Comparison of ENCODE assay signal across 14 mouse cellular contexts in genomic region chr2:33689155-33689879, GRCm38 (mm10). TPM values are rescaled to one million over a fixed set of nuclear protein-coding genes. Genes with fewer than 3 reads are reported as not detected.
DNase-seq lines count a peak whose midpoint lies in the region; ATAC-seq and TF ChIP-seq lines count a peak whose summit lies in the region.
"Had no signal": no experiment of that assay in that cellular context is flagged by ENCODE, and none has a peak within 500 bp of the region (broad histone marks: within the 10 kb centered on the region; RNA-seq: fewer than 3 reads in every experiment).

No protein-coding gene starts in this region.

- H3K4me2 ChIP-seq in forebrain, embryonic 11.5 days (ENCODE audit: low read depth, low read length, severe bottlenecking), result no peak overlapping the region
- no peak overlapping the region; the same call in 1 of the 2 replicates for H3K4me2 ChIP-seq in forebrain, embryonic 15.5 days (replicated peaks)
- no peak overlapping the region for H3K4me2 ChIP-seq in forebrain, postnatal 0 days (ENCODE audit: low read depth)
- peak overlapping the region; percentile 26; the same call in 1 of the 2 replicates for H3K4me2 ChIP-seq in midbrain, embryonic 11.5 days
- H3K4me2 ChIP-seq: lung, embryonic 14.5 days had no signal

- ATAC-seq in forebrain, embryonic 11.5 days (replicated peaks; ENCODE audit: low FRiP score), result no peak
- ATAC-seq in forebrain, embryonic 15.5 days (replicated peaks), result no peak
- ATAC-seq in forebrain, postnatal 0 days, result peak; percentile 62
- ATAC-seq in midbrain, embryonic 11.5 days (ENCODE audit: low FRiP score), result peak; percentile 62

- no peak overlapping the region for H3K27ac ChIP-seq in forebrain, embryonic 11.5 days (ENCODE audit: low read depth, low read length)
- H3K27ac ChIP-seq in forebrain, embryonic 15.5 days (replicated peaks), result no peak overlapping the region
- no peak overlapping the region for H3K27ac ChIP-seq in forebrain, postnatal 0 days (ENCODE audit: low read depth, low read length)
- H3K27ac ChIP-seq in midbrain, embryonic 11.5 days (ENCODE audit: low read depth, low read length), result peak overlapping the region; percentile 45
- no peak overlapping the region for H3K27ac ChIP-seq in embryonic facial prominence, embryonic 10.5 days (replicated peaks)
- H3K27ac ChIP-seq: heart, embryonic 10.5 days; kidney, postnatal 0 days had no signal

- DNase-seq in forebrain, embryonic 11.5 days (ENCODE audit: low spot score), result no peak
- DNase-seq in forebrain, postnatal 0 days, result peak; percentile 55
- DNase-seq in midbrain, embryonic 11.5 days (ENCODE audit: low spot score, missing footprints), result peak; percentile 90
- peak; percentile 14 to 16 for DNase-seq in thymus, postnatal 10 days (ENCODE audit: low spot score in 2 of 2)
- no peak for DNase-seq in layer of hippocampus, adult 11-12 months (ENCODE audit: low spot score)
- DNase-seq in embryonic facial prominence, embryonic 10.5 days (ENCODE audit: low spot score), result no peak
- no peak for DNase-seq in gastrocnemius, adult 8-10 months (ENCODE audit: low spot score in 2 of 2)
- DNase-seq: cerebellum, adult 8-10 months had no signal

- peak overlapping the region; percentile 29; the same call in 1 of the 2 replicates for H3K9ac ChIP-seq in forebrain, embryonic 11.5 days (ENCODE audit: low read length)
- no peak overlapping the region; the same call in 1 of the 2 replicates for H3K9ac ChIP-seq in forebrain, embryonic 15.5 days (replicated peaks)
- no peak overlapping the region for H3K9ac ChIP-seq in forebrain, postnatal 0 days
- peak overlapping the region; percentile 50; the same call in 1 of the 2 replicates for H3K9ac ChIP-seq in midbrain, embryonic 11.5 days (ENCODE audit: low read length)
- H3K9ac ChIP-seq: lung, embryonic 14.5 days had no signal

- H3K27me3 ChIP-seq in forebrain, embryonic 11.5 days (ENCODE audit: control insufficient read depth, insufficient read depth, low read length), result no peaks in the 10 kb centered on the region; the same call in none of the 2 replicates
- no peaks in the 10 kb centered on the region for H3K27me3 ChIP-seq in forebrain, embryonic 15.5 days
- no peaks in the 10 kb centered on the region for H3K27me3 ChIP-seq in forebrain, postnatal 0 days (ENCODE audit: insufficient read depth, low read length)
- no peaks in the 10 kb centered on the region for H3K27me3 ChIP-seq in midbrain, embryonic 11.5 days (ENCODE audit: control insufficient read depth, insufficient read depth, low read length)
- peaks cover 41% of the 10 kb centered on the region for H3K27me3 ChIP-seq in embryonic facial prominence, embryonic 10.5 days (replicated peaks; ENCODE audit: low read depth, poor library complexity, severe bottlenecking)

- 44% methylated on average over 23 of the region's 23 CpGs for WGBS in forebrain, embryonic 11.5 days
- WGBS in forebrain, embryonic 15.5 days, result 40% methylated on average over 23 of the region's 23 CpGs
- 30% methylated on average over 23 of the region's 23 CpGs for WGBS in forebrain, postnatal 0 days
- 21% methylated on average over 23 of the region's 23 CpGs for whole genome bisulfite sequencing in midbrain, embryonic 11.5 days
- 53% methylated on average over 23 of the region's 23 CpGs for WGBS in embryonic facial prominence, embryonic 10.5 days

- no peaks in the 10 kb centered on the region for H3K36me3 ChIP-seq in forebrain, embryonic 11.5 days (ENCODE audit: control insufficient read depth, insufficient read depth, low read length)
- H3K36me3 ChIP-seq in forebrain, embryonic 15.5 days, result no peaks in the 10 kb centered on the region
- no peaks in the 10 kb centered on the region for H3K36me3 ChIP-seq in forebrain, postnatal 0 days (ENCODE audit: insufficient read depth)
- H3K36me3 ChIP-seq in midbrain, embryonic 11.5 days (ENCODE audit: control insufficient read depth, insufficient read depth, low read length), result no peaks in the 10 kb centered on the region
- H3K36me3 ChIP-seq in embryonic facial prominence, embryonic 10.5 days (replicated peaks), result no peaks in the 10 kb centered on the region
- H3K36me3 ChIP-seq: heart, embryonic 10.5 days had no signal

- TF ChIP-seq CTCF in forebrain, postnatal 0 days (IDR thresholded peaks at IDR 0.05; ENCODE audit: low read depth), result no peak

- no peak overlapping the region for H3K4me3 ChIP-seq in forebrain, embryonic 11.5 days (ENCODE audit: low read depth, low read length)
- no peak overlapping the region for H3K4me3 ChIP-seq in forebrain, embryonic 15.5 days
- no peak overlapping the region for H3K4me3 ChIP-seq in forebrain, postnatal 0 days (ENCODE audit: low read depth, low read length)
- no peak overlapping the region for H3K4me3 ChIP-seq in midbrain, embryonic 11.5 days (ENCODE audit: low read depth, low read length)
- no peak overlapping the region for H3K4me3 ChIP-seq in embryonic facial prominence, embryonic 10.5 days
- H3K4me3 ChIP-seq: heart, embryonic 10.5 days had no signal

- peaks cover 4% of the 10 kb centered on the region; the same call in 1 of the 2 replicates for H3K9me3 ChIP-seq in forebrain, embryonic 11.5 days (ENCODE audit: control insufficient read depth, low read length)
- H3K9me3 ChIP-seq in forebrain, embryonic 15.5 days, result no peaks in the 10 kb centered on the region
- H3K9me3 ChIP-seq in forebrain, postnatal 0 days (ENCODE audit: low read length), result 0 out of 2 replicates have a peak, but pooled peaks cover 4% of the 10 kb centered on the region
- H3K9me3 ChIP-seq in midbrain, embryonic 11.5 days (ENCODE audit: control insufficient read depth, low read length), result no peaks in the 10 kb centered on the region
- 0 out of 2 replicates have a peak, but pooled peaks cover 5% of the 10 kb centered on the region for H3K9me3 ChIP-seq in embryonic facial prominence, embryonic 10.5 days

- H3K4me1 ChIP-seq in forebrain, embryonic 11.5 days (replicated peaks; ENCODE audit: control insufficient read depth, insufficient read depth, low read length), result peaks cover 5% of the 10 kb centered on the region; the same call in 1 of the 2 replicates
- peaks cover 11% of the 10 kb centered on the region for H3K4me1 ChIP-seq in forebrain, embryonic 15.5 days
- H3K4me1 ChIP-seq in forebrain, postnatal 0 days (ENCODE audit: insufficient read depth), result no peaks in the 10 kb centered on the region
- peaks cover 10% of the 10 kb centered on the region for H3K4me1 ChIP-seq in midbrain, embryonic 11.5 days (ENCODE audit: control insufficient read depth, insufficient read depth, low read length)
- H3K4me1 ChIP-seq in embryonic facial prominence, embryonic 10.5 days, result peaks cover 10% of the 10 kb centered on the region

RNA-seq across cellular contexts. Expression of gene Lmx1b, which starts 49.0 kb away (rescaled TPM):
- polyA plus RNA-seq in forebrain, embryonic 11.5 days (2014; fragmentation: Nextera tagmentation; extraction: Ambion mirVana), result 1.0 and 1.6 TPM in 2 replicates
- 0.06 and 0.13 TPM in 2 replicates for polyA plus RNA-seq in forebrain, embryonic 15.5 days (2015; fragmentation: Nextera tagmentation; extraction: Ambion mirVana)
- 0.54 and 2.0 TPM in 2 replicates for total RNA-seq in forebrain, postnatal 0 days (2014; rRNA removed)
- polyA plus RNA-seq in forebrain, postnatal 0 days (2015; fragmentation: Nextera tagmentation; extraction: Ambion mirVana), result 0.05 and 0.24 TPM in 2 replicates
- 2.0 and 2.2 TPM in 2 replicates for polyA plus RNA-seq in midbrain, embryonic 11.5 days (2014; fragmentation: Nextera tagmentation; extraction: Ambion mirVana)
- 0.85 and 0.99 TPM in 2 replicates for polyA plus RNA-seq in embryonic facial prominence, embryonic 10.5 days (2016; fragmentation: Nextera tagmentation; extraction: Ambion mirVana)
- under 1 TPM in 3 of 4 experiments, not detected in 1; 0.07 to 0.24 (median 0.19) TPM for total RNA-seq in gastrocnemius, adult 8-10 months (2022)
- total RNA-seq: monocyte, adult 5-6 weeks had no signal
- polyA plus RNA-seq: stomach, embryonic 14.5 days had no signal

Comparison
In these comparisons a context has a peak if more than half of its experiments do, and no peak if none do; other contexts are left out.
1. ATAC-seq: peak in forebrain, postnatal 0 days (single experiment) and midbrain, embryonic 11.5 days (single experiment); none in forebrain, embryonic 11.5 days (single experiment) and forebrain, embryonic 15.5 days (single experiment).
2. DNase-seq: peak in forebrain, postnatal 0 days (single experiment), midbrain, embryonic 11.5 days (single experiment) and thymus, postnatal 10 days (2 of 2); none in forebrain, embryonic 11.5 days (single experiment), layer of hippocampus, adult 11-12 months (single experiment), embryonic facial prominence, embryonic 10.5 days (single experiment) and gastrocnemius, adult 8-10 months (0 of 2).
3. H3K9ac ChIP-seq: peak in forebrain, embryonic 11.5 days (single experiment) and midbrain, embryonic 11.5 days (single experiment); none in forebrain, embryonic 15.5 days (single experiment) and forebrain, postnatal 0 days (single experiment).